Mouse (Mus musculus) inflammation-experienced regulatory T-cells (primary cell): ENCODE results near the gene Vmn1r201. TPM values are rescaled to one million over a fixed set of nuclear protein-coding genes. Genes with fewer than 3 reads are reported as not detected.

Source experiments
- polyA plus RNA-seq, 2 experiments: library from polyadenylated mRNA; unstranded; fragments of 100-300 nt; shearing (Covaris generic); gene quantifications; one replicate each; pipeline ENCODE4 v1.2.1; 2017

The Vmn1r201 gene
- under 1 TPM; 0.04 to 0.06 TPM for polyA plus RNA-seq

DNA sequence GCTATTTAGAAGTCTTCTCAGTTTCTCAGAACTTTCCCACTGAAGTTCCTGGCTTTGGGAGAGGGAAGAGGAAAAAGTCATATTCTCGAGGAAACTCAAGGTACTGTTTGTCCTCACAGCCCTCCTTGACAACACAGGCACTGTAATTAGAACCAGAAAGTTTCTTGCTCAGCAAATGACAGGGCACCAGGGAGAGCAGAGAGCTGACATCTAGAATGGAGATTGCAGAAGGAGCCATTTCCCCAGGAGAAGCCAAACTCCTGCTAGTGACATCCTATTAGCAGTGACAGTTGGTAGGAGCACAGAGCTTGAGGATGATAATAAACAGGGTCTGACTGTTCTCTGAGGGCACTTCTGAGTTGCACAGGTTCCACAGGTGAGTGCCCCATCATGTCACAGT is at the start of gene Vmn1r201:
Vmn1r201 (plus strand) TSS at position 301 of the 400 bp plus-strand sequence.

DNA sequence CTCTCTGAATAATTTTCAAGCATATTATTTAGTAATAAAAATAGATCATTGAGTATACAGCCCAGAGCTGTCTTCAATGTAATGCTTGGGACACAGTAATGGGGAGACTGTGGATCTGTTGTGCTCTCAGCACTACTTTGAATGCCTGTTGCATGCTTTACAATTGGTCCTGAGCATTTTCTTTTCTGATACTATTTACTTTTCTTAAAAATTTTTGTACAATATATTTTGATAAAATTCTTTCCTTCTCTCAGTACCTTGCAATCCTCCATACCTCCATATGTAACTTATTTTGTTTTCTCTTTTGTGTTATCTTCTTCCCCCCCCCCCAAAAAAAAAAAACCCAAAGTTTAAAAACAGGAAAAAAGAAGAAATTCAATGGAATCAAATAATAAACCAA is 33.6 kb downstream of the Vmn1r201 start, which contains the start of gene Vmn1r202:
Vmn1r202 (minus strand) TSS at position 101 of the 400 bp plus-strand sequence.

GRCm38 (mm10) chr13:22517814-22518213 is 46.1 kb downstream of the Vmn1r201 start, which contains the start of gene Vmn1r203:
Gene Vmn1r203 (plus strand): TSS chr13:22518114.

Other genes with a start within 250 kb of the Vmn1r201 start
- gene Vmn1r193, start 248.8 kb upstream of the Vmn1r201 start, polyA plus RNA-seq: under 1 TPM; 0.06 to 0.42 TPM
- not detected for gene Vmn1r194, start 227.7 kb upstream of the Vmn1r201 start, polyA plus RNA-seq
- gene Vmn1r195, start 201.4 kb upstream of the Vmn1r201 start, polyA plus RNA-seq: under 1 TPM in 1 of 2 experiments, not detected in 1; 0.66 TPM
- not detected for gene Vmn1r196, start 182.0 kb upstream of the Vmn1r201 start, polyA plus RNA-seq
- under 1 TPM; 0.07 to 0.15 TPM for gene Vmn1r197, start 147.3 kb upstream of the Vmn1r201 start, polyA plus RNA-seq
- gene Vmn1r198, start 121.6 kb upstream of the Vmn1r201 start, polyA plus RNA-seq: under 1 TPM; 0.10 to 0.34 TPM
- gene Vmn1r199, start 92.1 kb upstream of the Vmn1r201 start, polyA plus RNA-seq: 1 to 10 TPM in 1 of 2 experiments, not detected in 1; 2.2 TPM
- gene Vmn1r200, start 81.5 kb upstream of the Vmn1r201 start, polyA plus RNA-seq: under 1 TPM; 0.10 to 0.93 TPM
- gene Vmn1r202, start 33.5 kb downstream of the Vmn1r201 start, polyA plus RNA-seq: under 1 TPM in 1 of 2 experiments, not detected in 1; 0.06 TPM
- under 1 TPM; 0.16 to 0.28 TPM for gene Vmn1r203, start 46.2 kb downstream of the Vmn1r201 start, polyA plus RNA-seq
- gene Vmn1r204, start 81.3 kb downstream of the Vmn1r201 start, polyA plus RNA-seq: not detected
- gene Vmn1r205, start 121.1 kb downstream of the Vmn1r201 start, polyA plus RNA-seq: not detected
- not detected for gene Vmn1r206, start 152.3 kb downstream of the Vmn1r201 start, polyA plus RNA-seq